Mouse (Mus musculus) cerebellum, adult 8-10 months (tissue): ENCODE measurements around the gene Xpo6.
A peak's percentile ranks its signal among the peaks of the same experiment; 100 is the strongest.

Source experiments
- DNase-seq: peaks from one replicate; pipeline ENCODE4 v3.0.0; 2022

Gene Xpo6

GRCm38 (mm10) chr7:126200178-126200996 is at the start of gene Xpo6:
Gene Xpo6, minus strand, starts transcription at chr7:126200501.
- peak; percentile 95 for DNase-seq

DNA sequence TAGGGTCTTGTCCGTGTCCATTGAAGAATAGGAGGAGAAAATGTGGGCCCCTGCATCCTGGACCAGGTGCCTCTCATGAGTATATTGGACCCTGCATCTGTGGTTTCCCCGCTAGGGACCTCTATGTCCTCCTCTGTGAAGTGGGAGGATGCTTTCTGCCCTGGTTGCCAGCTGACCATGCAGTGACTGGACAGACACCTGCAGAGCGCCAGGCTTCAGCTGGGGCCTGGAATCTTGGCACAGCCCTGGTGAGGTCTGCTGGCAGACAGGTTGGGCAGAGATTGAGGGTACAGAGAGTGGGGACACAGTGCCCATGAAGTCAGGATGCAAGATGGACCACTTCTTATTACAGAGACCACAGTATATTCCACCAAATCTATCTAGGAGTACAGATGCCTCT is 49.7 kb upstream of the Xpo6 start:
- DNase-seq = peak; percentile 65

- DNase-seq = peak; percentile 40
Measured at GRCm38 (mm10) chr7:126249146-126249545, 48.8 kb upstream of the Xpo6 start.

- peak; percentile 50 for DNase-seq
Measured at GRCm38 (mm10) chr7:126248641-126249141, 48.4 kb upstream of the Xpo6 start.

GRCm38 (mm10) chr7:126248088-126248487 is 47.8 kb upstream of the Xpo6 start:
- DNase-seq = peak; percentile 70

- no peak for DNase-seq
Measured at GRCm38 (mm10) chr7:126244168-126244750, 44.0 kb upstream of the Xpo6 start.

- no peak for DNase-seq
Measured at GRCm38 (mm10) chr7:126240814-126241360, 40.6 kb upstream of the Xpo6 start.

- DNase-seq = no peak
Measured at GRCm38 (mm10) chr7:126236794-126237192, 36.5 kb upstream of the Xpo6 start.

DNA sequence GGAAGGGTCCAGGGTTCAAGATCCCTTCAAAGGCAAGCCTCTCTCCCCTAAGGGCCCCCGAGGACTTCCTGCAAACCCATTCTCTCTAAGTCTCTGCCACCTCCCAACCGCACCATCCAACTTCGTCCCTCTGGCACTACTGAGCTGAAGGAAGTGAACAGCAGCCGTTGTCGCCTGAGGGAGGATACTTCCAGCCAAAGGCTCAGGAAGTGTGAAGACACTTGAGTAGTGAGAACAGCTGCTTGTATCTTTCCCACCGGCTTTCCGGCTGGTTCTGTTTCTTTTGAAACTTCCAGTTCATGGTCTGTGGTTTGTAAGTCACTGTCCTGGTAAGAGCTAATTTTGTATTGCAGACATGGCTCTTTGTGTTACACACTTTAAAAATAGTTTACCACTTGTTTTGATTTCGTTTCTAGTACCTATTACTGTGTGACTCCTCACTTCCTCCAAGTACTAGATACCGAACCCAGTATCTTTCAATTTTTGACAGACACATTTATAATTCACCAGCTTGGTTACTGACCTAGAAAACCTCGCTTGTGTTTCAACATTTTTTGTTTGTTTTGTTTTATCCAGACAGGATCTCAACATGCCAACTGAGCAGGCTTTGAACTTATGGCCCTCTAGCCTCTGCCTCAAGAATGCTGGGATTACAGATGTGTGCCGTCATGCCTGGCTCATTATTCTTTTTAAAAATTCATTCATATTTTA is 35.9 kb upstream of the Xpo6 start:
- DNase-seq = no peak

- DNase-seq = no peak
Measured at GRCm38 (mm10) chr7:126234611-126235010, 34.3 kb upstream of the Xpo6 start.

- DNase-seq = no peak
Measured at GRCm38 (mm10) chr7:126232345-126233071, 32.2 kb upstream of the Xpo6 start.

GRCm38 (mm10) chr7:126230357-126231148 is 30.3 kb upstream of the Xpo6 start:
- no peak for DNase-seq

DNA sequence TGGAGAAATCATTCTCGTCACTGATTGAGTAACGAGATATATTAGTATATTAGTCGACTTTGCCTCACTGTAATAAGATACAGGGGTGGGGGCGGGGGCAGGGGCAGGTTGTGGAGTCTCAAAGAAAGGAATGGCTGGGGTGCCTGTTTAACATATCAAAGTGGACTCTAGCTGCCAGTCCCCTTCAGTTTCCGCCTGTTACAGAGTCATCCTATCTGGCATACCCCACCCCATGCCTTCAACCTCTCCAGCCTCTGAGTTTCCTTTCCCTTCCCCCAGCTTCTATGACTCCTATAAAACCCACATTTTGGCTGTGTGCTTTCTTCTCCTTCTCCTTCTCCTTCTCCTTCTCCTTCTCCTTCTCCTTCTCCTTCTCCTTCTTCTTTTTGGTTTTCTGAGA is 25.8 kb upstream of the Xpo6 start:
- DNase-seq = no peak

DNA sequence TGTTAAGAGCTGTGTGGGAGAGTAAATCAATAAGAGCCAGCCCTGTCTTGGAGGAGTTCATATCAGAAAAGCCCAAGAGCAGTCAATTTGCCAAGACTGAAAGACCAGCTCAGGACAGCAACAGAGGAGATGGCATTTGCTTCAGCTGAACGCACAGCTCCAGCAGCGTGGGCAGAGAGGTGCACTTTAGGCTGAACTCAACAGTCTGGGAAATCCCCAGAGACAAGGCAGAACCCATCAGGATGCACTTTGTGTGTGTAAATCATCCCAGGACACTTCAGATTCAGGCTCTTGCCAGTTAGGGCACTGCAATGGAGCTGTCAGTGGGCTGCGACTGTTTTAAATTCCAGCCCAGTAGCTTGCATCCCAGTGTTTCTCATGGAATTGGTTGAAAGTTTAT is 22.5 kb upstream of the Xpo6 start:
- no peak for DNase-seq

- no peak for DNase-seq
Measured at GRCm38 (mm10) chr7:126220611-126221010, 20.3 kb upstream of the Xpo6 start.

GRCm38 (mm10) chr7:126218311-126218710 is 18.0 kb upstream of the Xpo6 start:
- no peak for DNase-seq

GRCm38 (mm10) chr7:126216867-126217266 is 16.6 kb upstream of the Xpo6 start:
- peak; percentile 83 for DNase-seq

GRCm38 (mm10) chr7:126210856-126211255 is 10.6 kb upstream of the Xpo6 start:
- no peak for DNase-seq

- no peak for DNase-seq
Measured at GRCm38 (mm10) chr7:126200997-126201345, 670 bp upstream of the Xpo6 start.

DNA sequence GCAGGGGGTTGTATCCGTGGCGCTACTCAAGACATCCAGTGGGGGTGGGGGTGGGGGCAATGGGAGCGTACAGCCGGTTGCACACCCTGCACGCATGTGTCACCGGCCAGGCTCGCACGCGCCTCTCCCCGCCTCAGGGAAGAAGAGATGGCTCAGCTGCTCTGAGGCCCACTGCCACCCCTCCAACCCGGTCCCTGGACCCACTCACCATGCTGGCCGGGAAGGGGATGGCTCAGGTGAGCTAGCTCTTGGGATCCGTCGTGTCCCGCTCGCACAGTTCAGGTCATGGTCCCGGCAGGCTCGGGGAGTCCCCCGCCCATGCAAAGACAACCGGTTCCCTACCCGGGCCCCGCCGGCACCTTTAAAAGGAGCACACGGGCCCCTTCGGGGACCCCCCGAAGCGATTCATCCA is 604 bp downstream of the Xpo6 start:
- peak; percentile 45 for DNase-seq

DNA sequence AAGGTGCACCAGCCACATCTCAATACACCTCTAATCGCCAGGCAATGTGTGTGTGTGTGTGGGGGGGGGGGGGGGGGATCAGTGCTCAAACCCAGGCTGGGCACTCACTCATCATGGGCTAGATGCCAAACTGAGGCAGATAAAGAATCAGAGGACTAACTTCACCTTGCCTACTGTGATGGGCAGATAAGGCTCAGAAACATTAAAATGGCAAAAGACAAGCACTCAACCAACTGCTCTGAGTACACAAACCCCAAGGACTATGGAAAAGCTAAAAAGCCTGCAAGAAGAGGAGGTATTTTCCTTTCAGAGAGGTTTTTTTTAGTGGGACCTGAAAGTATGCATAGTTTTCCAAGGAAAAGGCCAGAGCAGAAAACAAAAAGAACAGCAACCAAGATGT is 1.4 kb downstream of the Xpo6 start:
- DNase-seq = no peak

- no peak for DNase-seq
Measured at GRCm38 (mm10) chr7:126194175-126194574, 6.1 kb downstream of the Xpo6 start.
